8 mouse cellular contexts compared by ENCODE assay signal in genomic region chr17:94730416-94730815, GRCm38 (mm10). TPM values are rescaled to one million over a fixed set of nuclear protein-coding genes. Genes with fewer than 3 reads are reported as not detected.
DNase-seq lines count a peak whose midpoint lies in the region; ATAC-seq and TF ChIP-seq lines count a peak whose summit lies in the region.
"Not testable (repeated sequence)": the region's sequence is repeated elsewhere in the genome, so short reads cannot be mapped to it uniquely, and the experiment has no call there.

No protein-coding gene starts in this region.

- H3K27me3 ChIP-seq in intestine, postnatal 0 days (replicated peaks; ENCODE audit: control insufficient read depth, insufficient read depth, low read length); midbrain, embryonic 10.5 days (ENCODE audit: low read depth, poor library complexity, severe bottlenecking): not testable (repeated sequence)

- not testable (repeated sequence) for H3K9ac ChIP-seq in intestine, postnatal 0 days (ENCODE audit: low read depth, low read length)

- peak; percentile 73 for TF ChIP-seq CTCF in intestine, postnatal 0 days (IDR thresholded peaks at IDR 0.05; ENCODE audit: low read depth)

- intact Hi-C loops in left cerebral cortex, postnatal 14 days (cut with DNase I) = loop anchor here (5.0 kb wide), 1 partner anchor 968 kb away; no protein-coding TSS in a partner anchor

- peak; percentile 86 for ATAC-seq in common myeloid progenitor, adult 5-6 weeks (replicated peaks; ENCODE audit: low read depth, poor library complexity, severe bottlenecking)
- ATAC-seq in frontal cortex, adult (ENCODE audit: low TSS enrichment) = 0 out of 2 replicates have a peak, but pooled peaks have one; percentile 38
- not testable (repeated sequence) for ATAC-seq in intestine, postnatal 0 days

- not testable (repeated sequence) for H3K4me3 ChIP-seq in intestine, postnatal 0 days (ENCODE audit: low read depth, low read length); midbrain, embryonic 10.5 days

- H3K27ac ChIP-seq in intestine, postnatal 0 days (ENCODE audit: low read depth, low read length); midbrain, embryonic 10.5 days (replicated peaks): not testable (repeated sequence)

- DNase-seq in A20 (ENCODE audit: low read depth, low spot score) = peak; percentile 63
- peak; percentile 7 to 69 for DNase-seq in adrenal gland, adult (ENCODE audit: inconsistent age in 2 of 2, low spot score in 1 of 2)
- DNase-seq in left cerebral cortex, postnatal 14 days (ENCODE audit: low spot score in 2 of 2) = peak; percentile 52 to 75
- DNase-seq in midbrain, embryonic 10.5 days (ENCODE audit: low spot score) = peak; percentile 25
- DNase-seq in right cerebral cortex, postnatal 14 days = peak; percentile 40

- H3K4me1 ChIP-seq in intestine, postnatal 0 days (replicated peaks; ENCODE audit: control insufficient read depth, insufficient read depth, low read length); midbrain, embryonic 10.5 days: not testable (repeated sequence)

- H3K9me3 ChIP-seq in intestine, postnatal 0 days (ENCODE audit: control insufficient read depth); midbrain, embryonic 10.5 days (replicated peaks): not testable (repeated sequence)

- 32% methylated on average over 2 of the region's 2 CpGs for WGBS in intestine, postnatal 0 days
- 38% methylated on average over 2 of the region's 2 CpGs for WGBS in midbrain, embryonic 10.5 days

- not testable (repeated sequence) for H3K4me2 ChIP-seq in intestine, postnatal 0 days (replicated peaks; ENCODE audit: low read depth)

- peaks cover 11% of the 10 kb centered on the region for H3K36me3 ChIP-seq in intestine, postnatal 0 days (ENCODE audit: control insufficient read depth, insufficient read depth)
- peaks cover 26% of the 10 kb centered on the region for H3K36me3 ChIP-seq in midbrain, embryonic 10.5 days

RNA-seq across cellular contexts. Expression of gene Mettl4, which starts 19.4 kb away (rescaled TPM):
- total RNA-seq in common myeloid progenitor, adult 5-6 weeks (2017) = 27.5 and 31.1 TPM in 2 replicates
- 6.5 TPM in 2 replicates for polyA plus RNA-seq in intestine, postnatal 0 days (2015; fragmentation: Nextera tagmentation; extraction: Ambion mirVana)
- total RNA-seq in left cerebral cortex, postnatal 14 days (2021) = 10 to 100 TPM; 15.6 to 17.0 TPM
- polyA plus RNA-seq in midbrain, embryonic 10.5 days (2016; fragmentation: Nextera tagmentation; extraction: Ambion mirVana) = 25.4 and 26.3 TPM in 2 replicates
